Mouse (Mus musculus): ENCODE measurements around the gene AB124611.
"Not testable (repeated sequence)": the region's sequence is repeated elsewhere in the genome, so short reads cannot be mapped to it uniquely, and the experiment has no call there.

Gene AB124611

GRCm38 (mm10) chr9:21525937-21526633, at the start of gene AB124611:
Gene AB124611, plus strand, starts transcription at chr9:21526176.
- no peak for DNase-seq (ENCODE audit: inconsistent ontology term)

GRCm38 (mm10) chr9:21477707-21478106, 48.3 kb upstream of the AB124611 start:
- no peak for DNase-seq (ENCODE audit: inconsistent ontology term)

GRCm38 (mm10) chr9:21484065-21484464, 41.9 kb upstream of the AB124611 start:
- DNase-seq (ENCODE audit: inconsistent ontology term) = no peak

- DNase-seq (ENCODE audit: inconsistent ontology term) = not testable (repeated sequence)
Measured at GRCm38 (mm10) chr9:21488246-21488645, 37.7 kb upstream of the AB124611 start.

- DNase-seq (ENCODE audit: inconsistent ontology term) = no peak
Measured at GRCm38 (mm10) chr9:21490696-21491095, 35.3 kb upstream of the AB124611 start.

- no peak for DNase-seq (ENCODE audit: inconsistent ontology term)
Measured at GRCm38 (mm10) chr9:21493907-21494306, 32.1 kb upstream of the AB124611 start.

GRCm38 (mm10) chr9:21494726-21495125, 31.2 kb upstream of the AB124611 start:
- DNase-seq (ENCODE audit: inconsistent ontology term) = no peak

- DNase-seq (ENCODE audit: inconsistent ontology term) = no peak
Measured at GRCm38 (mm10) chr9:21496308-21497049, 29.5 kb upstream of the AB124611 start.

GRCm38 (mm10) chr9:21497050-21497542, 28.9 kb upstream of the AB124611 start:
- no peak for DNase-seq (ENCODE audit: inconsistent ontology term)

GRCm38 (mm10) chr9:21497664-21498063, 28.3 kb upstream of the AB124611 start:
- no peak for DNase-seq (ENCODE audit: inconsistent ontology term)

GRCm38 (mm10) chr9:21498284-21498902, 27.6 kb upstream of the AB124611 start:
- no peak for DNase-seq (ENCODE audit: inconsistent ontology term)

GRCm38 (mm10) chr9:21503352-21503751, 22.6 kb upstream of the AB124611 start:
- no peak for DNase-seq (ENCODE audit: inconsistent ontology term)

GRCm38 (mm10) chr9:21505767-21506166, 20.2 kb upstream of the AB124611 start:
- no peak for DNase-seq (ENCODE audit: inconsistent ontology term)

- DNase-seq (ENCODE audit: inconsistent ontology term) = no peak
Measured at GRCm38 (mm10) chr9:21507753-21508430, 18.1 kb upstream of the AB124611 start.

- no peak for DNase-seq (ENCODE audit: inconsistent ontology term)
Measured at GRCm38 (mm10) chr9:21508871-21509404, 17.0 kb upstream of the AB124611 start.

- peak; percentile 97 for DNase-seq (ENCODE audit: inconsistent ontology term)
Measured at GRCm38 (mm10) chr9:21509772-21510688, 15.9 kb upstream of the AB124611 start, which contains the start of gene Tmed1. Gene Tmed1, minus strand, starts transcription at chr9:21510252.

GRCm38 (mm10) chr9:21510689-21511015, 15.3 kb upstream of the AB124611 start:
- DNase-seq (ENCODE audit: inconsistent ontology term) = no peak

GRCm38 (mm10) chr9:21511052-21511451, 14.9 kb upstream of the AB124611 start:
- no peak for DNase-seq (ENCODE audit: inconsistent ontology term)

- DNase-seq (ENCODE audit: inconsistent ontology term) = no peak
Measured at GRCm38 (mm10) chr9:21513466-21513865, 12.5 kb upstream of the AB124611 start.

GRCm38 (mm10) chr9:21517947-21518495, 8.0 kb upstream of the AB124611 start:
- no peak for DNase-seq (ENCODE audit: inconsistent ontology term)

Measured in Muller cell, postnatal 12 days (primary cell).